Mouse (Mus musculus) erythroblast, embryonic 14.5 days (primary cell): Measurements from ENCODE around the gene Dnajc5. TPM values are rescaled to one million over a fixed set of nuclear protein-coding genes. Genes with fewer than 3 reads are reported as not detected.

ENCODE experiments used
- H3K27me3 ChIP-seq: 2 replicates; pipeline ENCODE4 v1.6.1; 2012; ENCODE audit warnings: inconsistent platforms; ENCODE audit not compliant: control insufficient read depth
- H3K36me3 ChIP-seq: 2 replicates; pipeline ENCODE4 v1.6.1; 2012; ENCODE audit warnings: mild to moderate bottlenecking, inconsistent platforms; ENCODE audit not compliant: control insufficient read depth
- H3K4me1 ChIP-seq: 2 replicates; pipeline ENCODE4 v1.6.1; 2012; ENCODE audit warnings: inconsistent platforms; ENCODE audit not compliant: control insufficient read depth
- H3K4me3 ChIP-seq: replicated peaks from 2 replicates; pipeline ENCODE3; 2012; ENCODE audit warnings: moderate library complexity, mild to moderate bottlenecking, inconsistent platforms
- H3K9me3 ChIP-seq: 2 replicates; pipeline ENCODE4 v1.6.1; 2012; ENCODE audit warnings: low read length, inconsistent platforms, mixed read lengths; ENCODE audit not compliant: control insufficient read depth
- GATA1 ChIP-seq: IDR thresholded peaks from 2 replicates; pipeline ENCODE4 v1.6.1; 2012; ENCODE audit warnings: low read length, inconsistent platforms, mixed read lengths
- TAL1 ChIP-seq: IDR thresholded peaks from 3 replicates; pipeline ENCODE4 v1.6.1; 2012; ENCODE audit warnings: low read length, inconsistent platforms, mixed read lengths
- polyA plus RNA-seq: library from polyadenylated mRNA; stranded (reverse); fragments of >175 nt; gene quantifications from 2 replicates; pipeline ENCODE4 v1.2.3, GENCODE M21; 2012

Gene Dnajc5
- polyA plus RNA-seq, 1 experiment, result 0.93 TPM

GRCm38 (mm10) chr2:181582358-181582757 is 62.1 kb downstream of the Dnajc5 start:
- H3K27me3 ChIP-seq, result no peaks in the 10 kb centered on the region
- peaks cover 52% of the 10 kb centered on the region for H3K36me3 ChIP-seq
- H3K4me1 ChIP-seq, result peaks cover 75% of the 10 kb centered on the region
- peak overlapping the region; percentile 83 for H3K4me3 ChIP-seq
- H3K9me3 ChIP-seq, result no peaks in the 10 kb centered on the region
- TF ChIP-seq GATA1 (no peak), TAL1 (no peak)

DNA sequence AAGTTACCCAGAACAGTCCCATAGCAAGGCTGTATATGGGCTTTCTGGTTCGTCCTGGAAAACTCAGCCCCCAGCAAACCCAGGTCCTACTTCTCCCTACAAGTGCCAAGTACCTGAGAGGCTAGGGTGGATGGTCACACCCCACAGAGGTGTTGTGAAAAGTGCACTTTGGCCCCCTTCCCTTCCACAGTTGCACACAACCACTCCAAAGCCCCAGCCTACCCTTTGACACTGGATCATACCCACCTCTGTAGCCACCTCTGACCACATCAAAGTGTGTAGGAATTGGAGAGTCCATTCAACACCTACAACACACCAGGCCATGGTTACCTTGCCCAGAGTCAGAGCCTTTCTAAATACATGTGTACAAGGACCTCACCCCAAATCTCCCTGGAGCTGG is 62.7 kb downstream of the Dnajc5 start:
- no peaks in the 10 kb centered on the region for H3K27me3 ChIP-seq
- H3K4me3 ChIP-seq, result no peak overlapping the region
- peaks cover 56% of the 10 kb centered on the region for H3K36me3 ChIP-seq
- no peaks in the 10 kb centered on the region for H3K9me3 ChIP-seq
- H3K4me1 ChIP-seq, result peaks cover 69% of the 10 kb centered on the region
- TF ChIP-seq TAL1 (no peak), GATA1 (no peak)

- Histone ChIP-seq H3K4me3 (no peak overlapping the region), H3K9me3 (no peaks in the 10 kb centered on the region), H3K36me3 (peaks cover 60% of the 10 kb centered on the region), H3K4me1 (peaks cover 63% of the 10 kb centered on the region), H3K27me3 (no peaks in the 10 kb centered on the region)
- TF ChIP-seq TAL1 (no peak), GATA1 (no peak)
These were observed 63.4 kb downstream of the Dnajc5 start for GRCm38 (mm10) chr2:181583460-181584257.

- TF ChIP-seq GATA1 (no peak), TAL1 (no peak)
- Histone ChIP-seq H3K36me3 (peaks cover 61% of the 10 kb centered on the region), H3K4me1 (peaks cover 58% of the 10 kb centered on the region), H3K27me3 (no peaks in the 10 kb centered on the region), H3K9me3 (no peaks in the 10 kb centered on the region), H3K4me3 (no peak within 1 kb of the TSS)
These were observed 64.2 kb downstream of the Dnajc5 start, which contains the start of gene Uckl1 for GRCm38 (mm10) chr2:181584411-181584942. TSS of gene Uckl1 (minus strand) at chr2:181584892.

GRCm38 (mm10) chr2:181585506-181585905 is 65.2 kb downstream of the Dnajc5 start:
- Histone ChIP-seq H3K4me3 (no peak overlapping the region), H3K4me1 (peaks cover 58% of the 10 kb centered on the region), H3K27me3 (no peaks in the 10 kb centered on the region), H3K36me3 (peaks cover 68% of the 10 kb centered on the region), H3K9me3 (no peaks in the 10 kb centered on the region)
- TF ChIP-seq GATA1 (no peak), TAL1 (no peak)

DNA sequence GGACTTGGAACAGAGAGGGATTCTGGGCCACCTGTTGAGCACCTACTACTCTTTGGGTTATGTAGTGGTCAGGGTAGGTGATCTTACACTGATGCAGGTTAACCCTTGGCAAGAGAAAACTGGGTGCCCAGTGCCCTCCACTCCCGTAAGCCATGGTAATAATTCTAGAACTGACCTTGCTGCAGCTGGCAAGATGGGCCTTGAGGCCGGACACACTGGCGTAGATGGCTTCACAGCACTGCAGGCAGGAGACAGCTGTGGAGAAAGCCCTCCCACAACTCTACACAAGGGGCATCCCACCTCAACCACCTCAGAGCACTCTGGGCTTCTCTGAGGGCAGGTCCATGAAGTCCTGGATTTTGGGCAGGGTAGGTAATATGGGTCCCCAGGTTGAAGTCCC is 65.8 kb downstream of the Dnajc5 start:
- Histone ChIP-seq H3K9me3 (no peaks in the 10 kb centered on the region), H3K36me3 (peaks cover 71% of the 10 kb centered on the region), H3K4me1 (peaks cover 58% of the 10 kb centered on the region), H3K27me3 (no peaks in the 10 kb centered on the region), H3K4me3 (no peak overlapping the region)
- TF ChIP-seq TAL1, result no peak
- TF ChIP-seq GATA1, result no peak

DNA sequence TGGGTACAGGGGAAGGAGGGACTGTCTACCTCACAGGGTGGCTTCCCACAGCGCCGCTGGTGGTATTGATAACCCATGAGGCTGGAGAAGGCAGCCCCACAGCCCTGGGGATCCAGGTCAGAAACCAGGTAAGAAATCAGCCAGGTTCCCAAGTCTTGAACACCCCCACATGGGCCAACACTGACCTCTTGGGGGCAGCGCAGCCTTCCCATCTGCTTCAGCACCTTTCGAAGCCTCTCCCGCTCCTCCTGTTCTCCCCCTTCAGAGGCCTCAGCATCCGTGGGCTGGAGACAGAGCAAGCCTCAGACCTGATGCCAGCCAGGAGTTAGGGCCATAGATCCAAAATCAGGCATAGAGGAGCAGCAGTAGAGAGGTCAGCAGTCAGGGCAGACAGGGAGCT is 67.5 kb downstream of the Dnajc5 start:
- peaks cover 58% of the 10 kb centered on the region for H3K4me1 ChIP-seq
- H3K9me3 ChIP-seq, result no peaks in the 10 kb centered on the region
- no peak overlapping the region for H3K4me3 ChIP-seq
- TF ChIP-seq TAL1 (no peak), GATA1 (no peak)
- H3K27me3 ChIP-seq, result peaks cover 2% of the 10 kb centered on the region
- peaks cover 71% of the 10 kb centered on the region for H3K36me3 ChIP-seq

GRCm38 (mm10) chr2:181588229-181588780 is 68.0 kb downstream of the Dnajc5 start:
- TF ChIP-seq GATA1, result no peak
- TF ChIP-seq TAL1, result no peak
- no peaks in the 10 kb centered on the region for H3K9me3 ChIP-seq
- H3K4me3 ChIP-seq, result no peak overlapping the region
- peaks cover 59% of the 10 kb centered on the region for H3K4me1 ChIP-seq
- H3K27me3 ChIP-seq, result peaks cover 3% of the 10 kb centered on the region
- peaks cover 69% of the 10 kb centered on the region for H3K36me3 ChIP-seq

DNA sequence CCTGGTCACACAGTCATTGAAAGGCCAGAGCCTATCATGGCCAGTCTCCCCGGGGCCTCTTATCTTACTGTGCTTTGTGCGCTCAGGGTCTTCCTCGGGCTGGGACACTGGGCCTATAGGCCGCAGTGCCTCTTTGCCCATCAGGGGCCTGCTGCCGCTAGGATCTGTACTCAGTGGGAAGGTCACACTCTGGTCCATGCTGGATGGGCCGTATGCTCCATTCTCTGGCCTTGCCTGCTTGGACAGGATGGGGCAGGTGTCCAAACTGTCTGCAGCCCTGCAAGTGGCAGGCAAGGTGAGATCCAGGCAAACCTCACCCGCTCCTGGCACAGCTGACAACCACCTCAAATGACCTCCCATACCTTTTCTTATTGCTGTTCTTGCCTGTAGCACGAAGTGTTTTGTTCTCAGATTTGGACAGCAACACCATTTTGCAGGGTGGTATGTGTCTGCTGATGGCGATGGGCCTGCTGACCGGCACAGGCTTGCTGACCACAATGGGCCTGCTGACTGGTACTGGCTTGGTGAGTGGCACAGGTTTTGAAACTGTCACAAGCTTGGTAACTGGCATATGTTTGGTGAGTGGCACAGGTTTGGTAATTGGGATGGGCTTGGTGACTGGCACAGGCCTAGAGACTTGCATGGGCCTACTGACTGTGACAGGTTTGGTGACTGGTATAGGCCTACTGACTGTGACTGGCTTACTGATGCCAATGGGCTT is 68.9 kb downstream of the Dnajc5 start:
- peaks cover 53% of the 10 kb centered on the region for H3K4me1 ChIP-seq
- H3K27me3 ChIP-seq, result peaks cover 3% of the 10 kb centered on the region
- TF ChIP-seq GATA1 (no peak), TAL1 (no peak)
- H3K4me3 ChIP-seq, result no peak overlapping the region
- H3K36me3 ChIP-seq, result peaks cover 62% of the 10 kb centered on the region
- no peaks in the 10 kb centered on the region for H3K9me3 ChIP-seq
